Mouse (Mus musculus) MEL (cell line): ENCODE results near the gene Oprm1.

Experiments
- CHD2 ChIP-seq: IDR thresholded peaks from 2 replicates; pipeline ENCODE4 v1.6.1; 2011; ENCODE audit warnings: low read length, improper control_type of control experiment
- CTCF ChIP-seq, 3 experiments: IDR thresholded peaks in 2 of 3; conservative IDR thresholded peaks in 1 of 3; 2 replicates each; pipeline ENCODE4 v1.5.1; 2011 to 2012; ENCODE audit warnings: low read length in 3 of 3, low read depth in 2 of 3, mild to moderate bottlenecking in 2 of 3, improper control_type of control experiment in 1 of 3, inconsistent platforms in 1 of 3, mixed read lengths in 1 of 3, moderate library complexity in 1 of 3; ENCODE audit not compliant: control insufficient read depth in 1 of 3, insufficient read depth in 1 of 3, poor library complexity in 1 of 3, severe bottlenecking in 1 of 3
- E2F4 ChIP-seq: IDR thresholded peaks from 2 replicates; pipeline ENCODE4 v1.6.1; 2011; ENCODE audit warnings: low read depth, low read length, improper control_type of control experiment, borderline replicate concordance
- POLR2A ChIP-seq, 2 experiments: IDR thresholded peaks; 2 replicates each; pipeline ENCODE4 v1.6.1; 2011 to 2012; ENCODE audit warnings: low read length in 2 of 2, mild to moderate bottlenecking in 2 of 2, control low read depth in 1 of 2, improper control_type of control experiment in 1 of 2, low read depth in 1 of 2, moderate library complexity in 1 of 2; ENCODE audit not compliant: control insufficient read depth in 1 of 2, insufficient read depth in 1 of 2, poor library complexity in 1 of 2
- ZC3H11A ChIP-seq: IDR thresholded peaks from 2 replicates; pipeline ENCODE4 v1.6.1; 2012; ENCODE audit warnings: low read depth, mild to moderate bottlenecking, inconsistent platforms, low read length, improper control_type of control experiment
- ZKSCAN1 ChIP-seq: IDR thresholded peaks from 2 replicates; pipeline ENCODE4 v1.6.1; 2012; ENCODE audit warnings: low read depth, mild to moderate bottlenecking, inconsistent platforms, low read length, improper control_type of control experiment, moderate library complexity
- ZNF384 ChIP-seq: IDR thresholded peaks from 2 replicates; pipeline ENCODE4 v1.6.1; 2012; ENCODE audit warnings: low read depth, mild to moderate bottlenecking, inconsistent platforms, low read length, improper control_type of control experiment

- TF ChIP-seq CHD2, result no peak
- TF ChIP-seq ZC3H11A, result no peak
- TF ChIP-seq ZNF384, result no peak
- TF ChIP-seq CTCF (IDR thresholded peaks at IDR 0.05 in 2 of 3, conservative IDR thresholded peaks at IDR 0.05 in 1 of 3; ENCODE audit: control insufficient read depth in 1 of 3, insufficient read depth in 1 of 3, low read depth in 2 of 3, low read length in 3 of 3, poor library complexity in 1 of 3, severe bottlenecking in 1 of 3), result no peak
- no peak for TF ChIP-seq E2F4
- TF ChIP-seq POLR2A (IDR thresholded peaks at IDR 0.05; ENCODE audit: control insufficient read depth in 1 of 2, insufficient read depth in 1 of 2, low read depth in 1 of 2, low read length in 2 of 2, poor library complexity in 1 of 2), result no peak
- no peak for TF ChIP-seq ZKSCAN1
Observed at GRCm38 (mm10) chr10:7075661-7076060, 317.4 kb downstream of the Oprm1 start.
